Mouse (Mus musculus): ENCODE measurements around the gene Mis18a. TPM values are rescaled to one million over a fixed set of nuclear protein-coding genes. Genes with fewer than 3 reads are reported as not detected.

The Mis18a gene
- polyA plus RNA-seq, 1 experiment, result 9.8 TPM

- Histone ChIP-seq H3K4me1 (ENCODE audit: control insufficient read depth, insufficient read depth, low read length) (peaks cover 3% of the 10 kb centered on the region; the same call in 1 of the 2 replicates), H3K4me3 (replicated peaks; ENCODE audit: extremely low read depth, low read depth, low read length) (no peak overlapping the region)
- no peak for TF ChIP-seq POLR2A (IDR thresholded peaks at IDR 0.05; ENCODE audit: borderline replicate concordance, extremely low read depth, low read depth, low read length)
- TF ChIP-seq CTCF (IDR thresholded peaks at IDR 0.05; ENCODE audit: insufficient read depth, low read length), result no peak
- 56% methylated on average over 15 of the region's 15 CpGs for WGBS
- DNase-seq, result no peak
Observed at GRCm38 (mm10) chr16:90692704-90693385, 34.4 kb downstream of the Mis18a start.

DNA sequence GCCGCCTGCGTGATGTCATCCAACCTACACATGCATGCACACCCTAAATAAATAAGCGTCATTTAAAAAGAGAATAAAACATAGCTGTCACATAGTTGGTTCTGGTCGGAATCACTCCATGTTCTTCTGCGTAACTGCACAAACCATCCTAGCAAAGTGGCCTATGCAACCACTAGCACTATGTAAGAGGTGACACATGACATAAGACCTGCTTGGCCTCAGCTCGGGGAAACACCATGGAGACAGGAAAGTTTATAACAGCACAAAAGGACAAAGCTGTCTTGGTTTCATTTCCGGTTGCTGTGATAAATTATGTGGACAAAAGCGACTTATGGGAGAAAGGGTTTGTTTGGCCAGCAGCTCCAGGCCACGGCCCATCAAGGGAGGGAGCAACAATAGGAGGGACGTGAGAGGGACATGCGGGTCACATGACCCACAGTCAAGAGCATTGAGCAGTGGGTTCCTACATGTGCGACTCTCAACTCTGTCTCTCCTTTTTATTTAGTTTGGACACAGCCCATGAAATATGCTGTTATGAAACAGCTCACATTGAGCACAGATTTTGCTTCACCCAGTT, 39.4 kb downstream of the Mis18a start:
- Histone ChIP-seq H3K4me1 (ENCODE audit: control insufficient read depth, insufficient read depth, low read length) (peaks cover 6% of the 10 kb centered on the region; the same call in 1 of the 2 replicates), H3K4me3 (replicated peaks; ENCODE audit: extremely low read depth, low read depth, low read length) (no peak overlapping the region)
- 43% methylated on average over 12 of the region's 12 CpGs for WGBS
- TF ChIP-seq POLR2A (IDR thresholded peaks at IDR 0.05; ENCODE audit: borderline replicate concordance, extremely low read depth, low read depth, low read length) (no peak), CTCF (IDR thresholded peaks at IDR 0.05; ENCODE audit: insufficient read depth, low read length) (no peak)
- no peak for DNase-seq

GRCm38 (mm10) chr16:90687011-90687410, 40.2 kb downstream of the Mis18a start:
- TF ChIP-seq POLR2A (IDR thresholded peaks at IDR 0.05; ENCODE audit: borderline replicate concordance, extremely low read depth, low read depth, low read length), result no peak
- no peak for TF ChIP-seq CTCF (IDR thresholded peaks at IDR 0.05; ENCODE audit: insufficient read depth, low read length)
- no peak for DNase-seq
- Histone ChIP-seq H3K4me3 (replicated peaks; ENCODE audit: extremely low read depth, low read depth, low read length) (no peak overlapping the region), H3K4me1 (ENCODE audit: control insufficient read depth, insufficient read depth, low read length) (peaks cover 6% of the 10 kb centered on the region; the same call in 1 of the 2 replicates)
- WGBS, result 28% methylated on average over 5 of the region's 5 CpGs

DNA sequence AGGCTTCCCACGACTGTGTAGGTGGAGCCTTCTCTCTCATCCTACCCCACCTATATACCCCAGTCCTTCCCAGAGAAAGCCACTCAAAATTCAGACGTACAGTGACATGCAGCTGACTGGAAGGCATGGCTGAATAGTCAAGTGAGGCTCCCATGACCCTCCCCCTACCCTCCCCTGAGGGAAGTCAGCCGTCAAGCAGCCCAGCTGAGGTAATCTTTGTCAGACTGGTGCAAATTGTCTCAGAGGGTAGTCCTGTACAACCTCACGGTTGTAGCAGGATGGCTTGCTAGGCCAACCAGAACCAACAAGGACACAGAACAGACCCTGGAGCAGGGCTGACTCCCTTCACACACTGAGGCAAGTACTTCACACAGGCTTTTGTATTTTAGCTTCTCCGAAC, 43.1 kb downstream of the Mis18a start:
- Histone ChIP-seq H3K4me1 (ENCODE audit: control insufficient read depth, insufficient read depth, low read length) (peaks cover 6% of the 10 kb centered on the region; the same call in 1 of the 2 replicates), H3K4me3 (replicated peaks; ENCODE audit: extremely low read depth, low read depth, low read length) (no peak overlapping the region)
- 78% methylated on average over 5 of the region's 5 CpGs for WGBS
- no peak for DNase-seq
- TF ChIP-seq POLR2A (IDR thresholded peaks at IDR 0.05; ENCODE audit: borderline replicate concordance, extremely low read depth, low read depth, low read length) (no peak), CTCF (IDR thresholded peaks at IDR 0.05; ENCODE audit: insufficient read depth, low read length) (no peak)

- Histone ChIP-seq H3K4me1 (ENCODE audit: control insufficient read depth, insufficient read depth, low read length) (no peaks in the 10 kb centered on the region), H3K4me3 (replicated peaks; ENCODE audit: extremely low read depth, low read depth, low read length) (no peak overlapping the region)
- DNase-seq, result no peak
- 89% methylated on average over 16 of the region's 16 CpGs for WGBS
- no peak for TF ChIP-seq CTCF (IDR thresholded peaks at IDR 0.05; ENCODE audit: insufficient read depth, low read length)
- no peak for TF ChIP-seq POLR2A (IDR thresholded peaks at IDR 0.05; ENCODE audit: borderline replicate concordance, extremely low read depth, low read depth, low read length)
Observed at GRCm38 (mm10) chr16:90679984-90680383, 47.2 kb downstream of the Mis18a start.

- H3K4me1 ChIP-seq (ENCODE audit: control insufficient read depth, insufficient read depth, low read length), result no peaks in the 10 kb centered on the region
- H3K4me3 ChIP-seq (replicated peaks; ENCODE audit: extremely low read depth, low read depth, low read length), result no peak overlapping the region
- 94% methylated on average over 3 of the region's 3 CpGs for WGBS
- TF ChIP-seq CTCF (IDR thresholded peaks at IDR 0.05; ENCODE audit: insufficient read depth, low read length), result no peak
- TF ChIP-seq POLR2A (IDR thresholded peaks at IDR 0.05; ENCODE audit: borderline replicate concordance, extremely low read depth, low read depth, low read length), result no peak
- DNase-seq, result no peak
Observed at GRCm38 (mm10) chr16:90678820-90679219, 48.4 kb downstream of the Mis18a start.

DNA sequence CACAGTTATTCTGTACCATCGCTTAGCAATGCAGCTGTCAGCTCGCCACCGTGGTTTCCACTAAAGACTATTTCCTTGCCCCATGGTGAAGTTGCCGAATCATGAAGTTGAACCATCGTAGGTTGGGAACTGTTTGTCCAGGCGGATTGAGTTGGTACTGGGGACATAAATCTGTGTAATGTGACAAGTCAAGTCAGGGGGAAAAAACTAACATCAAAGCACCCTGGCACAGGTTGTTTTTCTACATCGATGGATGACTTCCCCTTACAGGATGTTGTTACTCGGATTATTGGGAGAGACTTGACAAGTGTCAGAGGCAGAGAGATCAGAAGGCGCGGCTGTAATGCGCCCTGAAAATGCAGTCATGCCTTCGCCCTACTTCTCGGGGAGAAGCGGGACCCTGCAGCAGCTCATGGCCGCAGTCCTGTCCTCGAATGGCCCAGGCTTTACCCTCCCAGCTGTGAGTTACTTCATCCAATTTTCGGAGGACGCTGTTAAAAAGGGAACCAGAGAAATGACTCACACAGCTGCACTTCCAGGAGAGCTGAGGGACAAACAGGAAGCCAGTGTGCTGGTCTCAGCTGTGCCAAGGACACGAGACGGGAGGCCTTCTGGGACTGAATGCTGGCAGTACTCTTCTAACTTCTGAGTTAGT, 50.2 kb downstream of the Mis18a start:
- TF ChIP-seq POLR2A (IDR thresholded peaks at IDR 0.05; ENCODE audit: borderline replicate concordance, extremely low read depth, low read depth, low read length), result no peak
- H3K4me3 ChIP-seq (replicated peaks; ENCODE audit: extremely low read depth, low read depth, low read length), result peak overlapping the region; percentile 14
- DNase-seq, result peak; percentile 14
- no peaks in the 10 kb centered on the region for H3K4me1 ChIP-seq (ENCODE audit: control insufficient read depth, insufficient read depth, low read length)
- 29% methylated on average over 20 of the region's 20 CpGs for WGBS

DNA sequence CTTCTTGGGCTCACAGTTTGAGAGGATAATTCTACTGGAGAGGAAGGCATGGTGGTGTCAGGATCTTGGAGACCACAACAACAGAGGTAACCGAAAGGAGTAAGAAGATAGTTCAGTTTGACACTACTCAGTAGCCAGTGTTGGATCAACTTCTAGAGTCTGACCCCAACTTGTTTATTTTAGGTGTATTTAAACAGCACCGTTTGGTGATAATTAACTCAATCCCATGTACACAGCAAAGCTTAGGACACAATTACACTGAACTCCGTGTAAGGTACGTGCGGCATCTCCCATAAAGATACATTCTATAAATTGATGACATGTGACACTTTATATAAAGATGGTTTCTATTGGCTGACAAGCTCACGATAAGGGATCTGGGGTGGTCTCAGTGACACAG, 52.6 kb downstream of the Mis18a start:
- 91% methylated on average over 6 of the region's 6 CpGs for WGBS
- TF ChIP-seq CTCF (IDR thresholded peaks at IDR 0.05; ENCODE audit: insufficient read depth, low read length) (no peak), POLR2A (IDR thresholded peaks at IDR 0.05; ENCODE audit: borderline replicate concordance, extremely low read depth, low read depth, low read length) (no peak)
- H3K4me3 ChIP-seq (replicated peaks; ENCODE audit: extremely low read depth, low read depth, low read length), result no peak overlapping the region
- no peak for DNase-seq
- H3K4me1 ChIP-seq (ENCODE audit: control insufficient read depth, insufficient read depth, low read length), result no peaks in the 10 kb centered on the region

DNA sequence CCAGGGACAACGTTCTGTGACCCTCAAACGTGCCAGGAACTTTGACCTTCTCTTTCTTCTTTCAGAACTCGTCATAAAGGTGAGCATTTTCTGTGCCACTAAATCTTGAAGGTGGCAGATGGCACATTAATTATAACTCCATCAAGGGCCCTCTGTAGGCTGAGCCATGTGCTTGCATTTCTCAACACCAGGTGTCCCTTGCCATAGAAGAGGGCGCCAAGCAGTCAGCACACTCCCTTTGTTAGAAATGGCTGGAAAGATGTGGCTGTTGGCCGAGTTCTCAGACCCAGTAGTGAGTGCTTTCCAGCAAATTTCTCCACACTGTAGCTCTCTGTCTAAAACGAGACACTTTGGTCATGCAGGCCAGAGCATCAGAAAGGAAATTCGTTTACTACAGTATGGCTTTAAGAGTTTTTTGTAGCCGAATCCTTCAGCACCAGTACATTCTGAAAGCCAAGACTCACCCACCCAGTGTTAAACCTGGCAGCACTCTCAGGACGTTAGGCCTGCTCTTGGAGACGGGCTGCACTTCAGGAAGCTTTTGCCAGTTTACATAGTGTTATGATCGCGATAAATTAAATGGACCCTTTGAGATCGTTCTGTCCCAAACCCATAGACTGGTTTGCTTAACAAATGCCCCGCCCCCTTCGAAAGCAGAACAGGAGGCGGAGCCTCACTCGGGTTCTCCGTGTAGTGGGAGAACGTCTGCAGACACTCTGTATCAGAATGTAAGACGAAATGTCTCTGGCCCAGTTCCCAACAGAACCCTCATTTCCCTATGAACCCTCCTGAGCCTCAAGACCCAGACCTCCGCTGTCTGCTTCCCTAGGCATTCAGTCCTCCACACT, 53.5 kb downstream of the Mis18a start:
- Histone ChIP-seq H3K4me1 (ENCODE audit: control insufficient read depth, insufficient read depth, low read length) (no peaks in the 10 kb centered on the region), H3K4me3 (replicated peaks; ENCODE audit: extremely low read depth, low read depth, low read length) (no peak overlapping the region)
- DNase-seq, result no peak
- 64% methylated on average over 21 of the region's 21 CpGs for WGBS
- TF ChIP-seq POLR2A (IDR thresholded peaks at IDR 0.05; ENCODE audit: borderline replicate concordance, extremely low read depth, low read depth, low read length) (no peak), CTCF (IDR thresholded peaks at IDR 0.05; ENCODE audit: insufficient read depth, low read length) (no peak)

Other genes with a start within 250 kb of the Mis18a start
- gene Mrap, start 10.8 kb upstream of the Mis18a start, polyA plus RNA-seq (2012; rRNA removed), result 21.4 and 26.7 TPM in 2 replicates
- gene Urb1, start 83.0 kb upstream of the Mis18a start, polyA plus RNA-seq (2012; rRNA removed), result 4.0 TPM in 2 replicates
- gene Eva1c, start 99.3 kb upstream of the Mis18a start, polyA plus RNA-seq (2012; rRNA removed), result 8.9 and 14.2 TPM in 2 replicates
- 17.2 and 29.9 TPM in 2 replicates for gene Cfap298, start 207.7 kb upstream of the Mis18a start, polyA plus RNA-seq (2012; rRNA removed)